Mouse (Mus musculus) gastrocnemius, adult 18-20 months (tissue): ENCODE data around the gene Tpk1. TPM values are rescaled to one million over a fixed set of nuclear protein-coding genes. Genes with fewer than 3 reads are reported as not detected.
"Not testable (repeated sequence)": the region's sequence is repeated elsewhere in the genome, so short reads cannot be mapped to it uniquely, and the experiment has no call there.

ENCODE experiments used
- DNase-seq: peaks from one replicate; pipeline ENCODE4 v3.0.0; 2021; ENCODE audit warnings: low spot score
- total RNA-seq, 2 experiments: library from RNA; stranded (reverse); gene quantifications; 2 replicates each; pipeline ENCODE4 v1.2.3; 2021

Gene Tpk1
- total RNA-seq, 2 experiments from 2014 or later, result 0.64 to 0.81 TPM

GRCm38 (mm10) chr6:43642375-43642774 lies 23.7 kb downstream of the Tpk1 start:
- no peak for DNase-seq

DNA sequence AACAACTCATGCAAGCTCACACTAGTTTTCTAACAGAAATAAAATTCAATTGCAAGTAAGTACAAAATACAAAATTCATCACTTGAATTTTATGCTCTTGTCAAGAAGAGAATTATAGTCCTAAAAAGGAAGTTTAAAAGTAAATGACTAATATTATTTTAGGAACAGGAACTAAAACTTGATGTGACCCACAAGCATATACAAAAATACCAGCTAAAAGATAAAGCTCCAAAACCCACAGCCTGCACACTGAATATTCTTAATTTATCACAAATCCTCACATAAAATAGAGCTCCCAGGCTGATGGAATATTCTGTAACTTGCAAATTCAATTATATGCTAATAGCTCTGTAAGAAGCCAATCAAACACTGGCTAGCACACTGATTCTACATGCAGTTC lies 25.5 kb downstream of the Tpk1 start:
- no peak for DNase-seq

GRCm38 (mm10) chr6:43638865-43639264 lies 27.2 kb downstream of the Tpk1 start:
- no peak for DNase-seq

DNA sequence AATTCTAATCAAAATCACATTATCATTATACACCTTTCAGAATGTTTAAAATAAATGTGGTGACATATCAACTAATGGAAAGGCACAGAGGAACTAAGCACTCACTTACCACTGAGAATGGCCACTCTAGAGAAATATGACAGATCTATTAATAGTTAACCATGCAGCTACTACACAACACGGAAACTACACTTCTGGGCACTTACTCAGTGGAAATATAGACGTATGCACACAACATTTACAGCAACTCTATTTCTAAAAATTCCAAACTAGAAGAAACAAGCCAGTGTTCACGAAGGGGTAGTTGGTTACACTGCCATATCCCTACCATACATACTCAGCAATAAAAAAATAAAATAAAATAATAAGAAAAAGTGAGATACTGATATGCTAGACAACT lies 28.0 kb downstream of the Tpk1 start:
- no peak for DNase-seq

DNA sequence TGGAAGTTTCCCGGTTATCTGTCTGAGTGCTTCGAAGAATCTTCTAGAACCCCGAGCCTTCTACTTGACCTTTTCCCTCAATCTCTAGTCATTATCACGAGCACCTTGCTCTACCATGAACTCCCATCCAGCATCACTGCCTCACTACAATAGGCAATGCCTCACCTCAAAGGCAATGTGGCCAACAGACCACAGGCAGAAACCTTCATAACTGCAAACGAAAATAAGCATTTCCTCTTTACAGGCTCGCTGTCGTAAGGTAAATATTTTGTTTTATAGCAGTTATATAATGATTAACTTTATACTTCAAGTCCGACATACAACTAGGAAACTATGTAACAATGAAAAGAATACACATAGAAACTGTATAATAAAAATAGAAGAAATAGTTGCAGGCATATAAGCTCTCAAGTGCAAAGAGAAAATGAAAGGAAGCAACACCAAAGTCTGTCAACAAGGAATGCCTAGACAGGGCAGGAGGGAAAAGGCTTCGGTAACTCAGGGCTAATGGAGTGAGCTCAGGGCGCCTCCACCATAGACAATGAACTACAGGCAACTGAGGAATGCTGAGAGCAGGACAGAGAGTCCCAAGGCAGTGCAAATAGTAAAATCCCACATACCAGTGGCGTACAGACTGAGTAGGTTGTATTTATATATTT lies 29.0 kb downstream of the Tpk1 start:
- DNase-seq, result no peak

DNA sequence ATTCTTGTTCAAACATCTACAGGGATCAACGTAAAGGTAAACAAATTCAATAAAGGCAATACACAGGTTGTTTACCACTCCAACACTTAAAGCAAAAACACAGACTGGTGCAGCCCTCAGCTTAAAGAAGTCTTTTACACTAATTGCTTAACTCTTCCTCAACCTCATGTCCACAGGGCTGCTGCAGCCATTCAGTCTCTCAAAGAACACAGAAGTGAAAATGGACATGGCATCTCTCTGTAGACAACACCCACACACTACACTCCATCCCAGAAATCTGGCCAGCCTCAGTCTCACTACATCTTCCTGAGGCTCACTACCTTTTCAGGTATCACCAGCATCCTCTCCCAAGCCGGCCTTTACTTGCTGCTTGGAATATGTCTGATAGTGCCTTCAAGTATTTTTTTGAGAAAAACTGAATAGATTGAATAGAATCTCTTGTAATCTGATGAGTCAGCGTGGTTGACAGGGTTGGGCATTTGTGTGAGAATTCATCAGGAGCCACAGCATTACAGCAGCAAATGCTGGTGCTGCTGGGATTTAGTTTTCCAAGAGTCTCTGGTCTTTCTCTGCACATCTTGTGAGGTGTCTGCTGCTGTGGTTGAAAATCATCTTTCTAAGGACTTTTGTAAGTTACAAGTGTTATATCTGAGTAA lies 32.6 kb downstream of the Tpk1 start:
- no peak for DNase-seq

GRCm38 (mm10) chr6:43632871-43633270 lies 33.2 kb downstream of the Tpk1 start:
- DNase-seq, result no peak

GRCm38 (mm10) chr6:43623448-43623847 lies 42.6 kb downstream of the Tpk1 start:
- DNase-seq, result not testable (repeated sequence)

DNA sequence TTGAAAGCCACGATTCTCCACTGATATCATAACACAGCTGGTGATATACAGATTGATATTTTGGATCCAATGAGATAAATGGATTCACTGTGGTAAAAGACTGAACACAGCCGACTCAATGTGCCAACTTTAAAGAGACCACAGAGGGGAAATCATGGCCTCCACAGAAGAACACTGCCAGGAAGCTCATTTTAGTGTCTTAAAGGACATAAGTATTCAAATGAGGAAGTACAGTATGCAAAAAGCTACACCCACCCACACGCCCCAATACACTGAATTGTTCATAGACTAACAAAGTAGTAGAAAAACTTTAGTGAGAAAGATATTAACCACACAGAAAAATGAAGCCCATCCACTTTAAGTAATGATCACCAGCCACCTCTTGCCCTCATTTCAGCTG lies 46.8 kb downstream of the Tpk1 start:
- DNase-seq, result no peak

DNA sequence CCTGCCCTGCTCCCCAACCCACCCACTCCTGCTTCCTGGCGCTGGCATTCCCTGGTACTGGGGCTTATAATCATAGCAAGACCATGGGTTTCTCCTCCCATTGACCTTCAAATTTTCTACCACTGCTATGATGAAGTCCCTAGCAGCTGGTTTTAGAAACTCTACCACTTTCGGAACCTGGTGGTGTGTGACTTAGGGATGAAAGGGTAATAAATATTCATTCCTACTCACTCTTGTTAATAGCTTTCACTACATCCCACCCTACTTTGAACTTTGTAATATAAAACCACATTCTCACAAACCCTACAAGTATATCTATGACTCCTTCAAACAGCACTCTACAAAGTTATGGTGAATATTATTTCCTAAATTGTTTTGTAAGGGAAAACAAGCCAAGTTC lies 54.3 kb downstream of the Tpk1 start:
- DNase-seq, result no peak

- DNase-seq, result no peak
Observed at GRCm38 (mm10) chr6:43590841-43591541, 75.1 kb downstream of the Tpk1 start.

DNA sequence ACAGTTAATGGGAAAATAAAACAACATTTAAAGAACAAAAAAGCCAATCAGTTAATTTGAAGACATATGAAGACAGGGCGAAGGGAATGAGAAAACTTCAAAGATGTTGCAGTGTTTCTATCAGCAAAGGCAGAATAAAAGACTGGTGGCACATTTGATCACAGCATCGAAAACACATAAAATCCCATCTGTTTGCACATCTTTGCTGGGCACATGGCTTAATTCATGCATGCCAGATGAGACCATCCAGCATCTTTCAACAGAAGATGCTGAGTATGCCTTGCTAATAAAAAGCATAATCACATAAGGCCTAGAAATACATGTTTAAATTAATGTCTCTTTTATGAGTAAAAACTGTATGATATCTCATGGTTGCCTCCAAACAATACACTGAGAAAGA lies 80.8 kb downstream of the Tpk1 start:
- DNase-seq, result no peak

DNA sequence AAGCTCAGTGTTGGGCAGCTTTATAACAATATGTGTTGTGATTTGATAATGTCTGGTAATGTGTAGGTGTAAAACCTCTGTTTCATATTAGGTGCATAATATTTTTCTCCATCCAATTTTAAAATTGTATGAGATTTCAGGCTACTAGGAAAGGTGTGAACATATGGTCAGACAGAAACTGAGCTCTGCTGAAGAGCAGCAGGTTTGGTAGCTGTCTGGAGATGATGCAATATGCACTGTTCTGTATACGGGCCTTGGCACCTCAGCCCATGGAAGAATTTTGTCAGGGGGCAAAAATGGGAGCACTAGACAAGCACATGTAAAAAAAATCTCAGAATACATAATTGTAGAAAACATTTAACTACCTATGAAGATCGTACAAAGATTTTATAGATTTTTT lies 84.3 kb downstream of the Tpk1 start:
- no peak for DNase-seq

DNA sequence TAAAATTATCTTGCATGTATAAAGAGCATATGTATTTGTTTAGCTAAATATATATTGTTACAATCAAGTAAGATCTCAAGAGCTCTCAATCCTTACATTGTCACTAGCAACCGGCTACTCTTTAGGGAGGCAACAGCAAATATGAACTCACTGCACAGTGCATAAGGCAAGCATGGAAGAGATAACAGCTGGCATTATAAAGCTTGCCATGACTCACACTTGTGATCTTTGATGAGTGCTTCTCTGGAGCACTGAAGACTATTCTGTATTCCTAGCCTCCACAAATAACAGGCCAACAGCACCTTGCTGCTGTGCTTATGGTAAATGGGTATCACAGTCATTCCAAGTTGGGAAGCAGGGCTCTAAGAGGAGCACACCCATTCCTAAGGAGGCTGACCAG lies 98.2 kb downstream of the Tpk1 start:
- DNase-seq, result no peak

- no peak for DNase-seq
Observed at GRCm38 (mm10) chr6:43562474-43562873, 103.6 kb downstream of the Tpk1 start.

DNA sequence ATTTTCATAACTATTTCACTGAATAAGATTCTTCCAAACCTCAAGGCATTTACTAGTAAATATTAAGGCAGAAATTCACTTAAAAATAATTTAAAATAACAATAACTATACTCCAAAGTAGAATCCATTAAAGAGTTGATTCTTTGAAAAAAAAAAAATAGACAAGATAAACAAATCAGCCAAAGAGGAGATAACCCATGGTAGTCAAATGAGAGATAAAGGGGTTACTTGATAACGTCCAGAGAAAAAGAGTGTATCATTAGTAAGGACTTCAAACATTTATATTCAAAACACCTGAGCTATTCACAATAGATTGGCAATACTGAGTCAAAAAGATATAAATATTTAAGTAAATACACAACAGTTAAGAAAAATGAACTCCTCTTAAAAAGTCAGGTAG lies 114.7 kb downstream of the Tpk1 start:
- no peak for DNase-seq

DNA sequence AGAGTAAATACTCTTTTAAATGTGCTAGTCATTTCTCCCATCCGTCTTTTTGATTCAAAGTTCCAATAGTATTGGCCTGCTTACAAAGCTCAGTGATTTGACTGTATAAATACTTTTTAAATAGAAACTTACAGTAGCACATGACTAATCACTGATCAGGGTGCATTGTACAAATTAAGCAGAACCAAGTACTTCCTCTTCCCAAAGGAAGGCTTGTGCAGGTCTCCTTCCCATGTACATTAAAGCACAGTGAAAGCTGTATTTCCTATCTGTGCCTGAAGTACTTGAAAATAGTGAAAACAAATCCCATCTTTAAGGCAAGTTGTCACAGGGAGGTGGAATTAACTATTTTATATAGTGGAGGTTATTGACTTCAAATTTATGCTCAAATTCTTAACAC lies 119.5 kb downstream of the Tpk1 start:
- no peak for DNase-seq

DNA sequence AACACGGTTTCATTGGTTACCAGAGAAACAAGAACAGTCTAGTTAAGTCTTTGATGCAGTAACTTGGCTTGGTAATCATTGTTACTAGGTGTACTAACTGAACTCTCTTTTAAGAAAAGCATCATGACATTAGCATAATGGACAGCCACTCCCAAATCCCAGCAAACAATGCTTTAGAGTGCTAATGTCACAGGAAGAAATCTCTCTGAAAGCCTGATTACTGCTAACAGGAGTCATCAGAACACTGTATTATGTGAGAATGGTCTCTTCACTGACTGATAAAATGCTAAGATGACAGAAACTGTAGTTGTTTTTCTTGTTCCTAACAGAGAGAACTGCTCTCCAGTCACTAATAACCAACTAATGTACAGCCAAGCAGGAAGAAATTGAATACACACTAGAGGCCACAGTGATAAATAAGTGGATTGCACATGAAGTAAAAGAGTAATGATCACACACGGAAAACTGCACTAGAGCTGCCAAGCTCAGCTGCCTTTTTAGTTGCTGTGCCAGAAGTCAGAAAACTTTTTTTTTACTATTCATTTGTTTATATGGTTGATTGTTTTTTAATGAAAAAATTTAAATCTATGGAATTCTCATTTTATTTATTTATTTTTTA lies 128.7 kb downstream of the Tpk1 start:
- no peak for DNase-seq

DNA sequence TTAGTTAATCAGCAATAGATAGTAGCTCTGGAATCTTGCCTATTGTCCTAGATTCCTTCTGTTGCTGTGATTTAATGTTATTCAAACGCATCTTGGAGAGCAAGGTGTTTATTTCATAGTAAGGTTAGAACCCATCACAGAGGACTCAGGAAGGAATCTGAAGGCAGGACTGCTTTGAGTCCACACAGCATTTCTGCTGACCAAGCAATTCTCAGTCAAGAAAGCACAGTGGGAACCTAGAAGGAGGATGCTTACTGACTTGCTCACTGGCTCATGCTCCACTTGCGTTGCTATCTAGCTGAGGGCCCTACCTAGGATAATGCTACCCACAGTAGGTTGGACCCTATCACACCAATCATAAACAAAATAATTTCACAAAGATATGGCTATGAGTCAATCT lies 130.6 kb downstream of the Tpk1 start:
- no peak for DNase-seq

GRCm38 (mm10) chr6:43533323-43533722 lies 132.8 kb downstream of the Tpk1 start:
- DNase-seq, result no peak

GRCm38 (mm10) chr6:43532822-43533221 lies 133.3 kb downstream of the Tpk1 start:
- DNase-seq, result no peak

GRCm38 (mm10) chr6:43531996-43532395 lies 134.1 kb downstream of the Tpk1 start:
- DNase-seq, result no peak
